Mouse (Mus musculus) CH12.LX (cell line): ENCODE measurements around the gene Pih1d3. TPM values are rescaled to one million over a fixed set of nuclear protein-coding genes. Genes with fewer than 3 reads are reported as not detected.

Experiments used
- DNase-seq: peaks from one replicate; pipeline ENCODE4 v3.0.0-alpha.2; 2013; ENCODE audit errors: extremely low read depth
- H3K27ac ChIP-seq: 2 replicates; pipeline ENCODE4 v1.5.1; 2012; ENCODE audit warnings: low read depth, mild to moderate bottlenecking, control low read depth, moderate library complexity; ENCODE audit not compliant: insufficient read depth
- H3K27me3 ChIP-seq: replicated peaks from 2 replicates; pipeline ENCODE3; 2012; ENCODE audit warnings: inconsistent platforms
- H3K36me3 ChIP-seq, 2 experiments: replicated peaks in 1 of 2; 2 replicates each; pipeline versions ENCODE3 to v1.6.1; 2012; ENCODE audit warnings: inconsistent platforms in 1 of 2, low read length in 1 of 2, mild to moderate bottlenecking in 1 of 2, mixed read lengths in 1 of 2, moderate library complexity in 1 of 2; ENCODE audit not compliant: control insufficient read depth in 1 of 2, insufficient read depth in 1 of 2
- H3K4me1 ChIP-seq, 2 experiments: 2 replicates each; pipeline ENCODE4 v1.6.1; 2012; ENCODE audit warnings: inconsistent platforms in 1 of 2, moderate library complexity in 1 of 2; ENCODE audit not compliant: insufficient read depth in 2 of 2, control insufficient read depth in 1 of 2
- H3K4me2 ChIP-seq: 2 replicates; pipeline ENCODE4 v1.6.1; 2012; ENCODE audit warnings: low read depth, mild to moderate bottlenecking, control low read depth; ENCODE audit not compliant: poor library complexity, insufficient read depth, severe bottlenecking
- H3K4me3 ChIP-seq, 3 experiments: fragments of 150-350 bp in 1 of 3; sonication (generic) in 1 of 3; replicated peaks in 1 of 3; 2 replicates each; pipeline versions ENCODE3 to v1.5.1; 2011 to 2012; ENCODE audit warnings: low read depth in 2 of 3, low read length in 2 of 3, mild to moderate bottlenecking in 2 of 3, moderate library complexity in 2 of 3, control low read depth in 1 of 3, improper control_type of control experiment in 1 of 3, inconsistent platforms in 1 of 3, mixed read lengths in 1 of 3; ENCODE audit not compliant: poor library complexity in 1 of 3
- H3K79me2 ChIP-seq: replicated peaks from 2 replicates; pipeline ENCODE4 v1.6.1; 2012; ENCODE audit warnings: mild to moderate bottlenecking, moderate library complexity; ENCODE audit not compliant: control insufficient read depth, poor library complexity, insufficient read depth, severe bottlenecking; ENCODE audit errors: extremely low read depth
- H3K9ac ChIP-seq: 2 replicates; pipeline ENCODE4 v1.6.1; 2012; ENCODE audit warnings: low read depth, mild to moderate bottlenecking, control low read depth, moderate library complexity; ENCODE audit not compliant: insufficient read depth
- H3K9me3 ChIP-seq: replicated peaks from 2 replicates; pipeline ENCODE3; 2012; ENCODE audit warnings: low read length, inconsistent platforms, mixed read lengths
- BHLHE40 ChIP-seq: IDR thresholded peaks from 2 replicates; pipeline ENCODE4 v1.6.1; 2011; ENCODE audit warnings: mild to moderate bottlenecking, low read depth, low read length, improper control_type of control experiment
- CTCF ChIP-seq, 2 experiments: IDR thresholded peaks in 1 of 2; conservative IDR thresholded peaks in 1 of 2; 2 replicates each; pipeline ENCODE4 v1.5.1; 2011 to 2012; ENCODE audit warnings: low read depth in 2 of 2, low read length in 2 of 2, improper control_type of control experiment in 1 of 2, inconsistent platforms in 1 of 2, mild to moderate bottlenecking in 1 of 2, moderate library complexity in 1 of 2
- E2F4 ChIP-seq: IDR thresholded peaks from 2 replicates; pipeline ENCODE4 v1.6.1; 2011; ENCODE audit warnings: low read depth, low read length, improper control_type of control experiment; ENCODE audit not compliant: insufficient replicate concordance
- EP300 ChIP-seq: IDR thresholded peaks from 2 replicates; pipeline ENCODE4 v1.6.1; 2011; ENCODE audit warnings: low read length, improper control_type of control experiment
- ETS1 ChIP-seq: conservative IDR thresholded peaks from 2 replicates; pipeline ENCODE4 v1.6.1; 2012; ENCODE audit warnings: low read depth, mild to moderate bottlenecking, inconsistent platforms, low read length, improper control_type of control experiment, moderate library complexity
- GABPA ChIP-seq: IDR thresholded peaks from 2 replicates; pipeline ENCODE4 v1.6.1; 2012; ENCODE audit warnings: low read depth, low read length, improper control_type of control experiment, inconsistent platforms; ENCODE audit not compliant: insufficient replicate concordance
- IRF4 ChIP-seq: IDR thresholded peaks from 2 replicates; pipeline ENCODE4 v1.6.1; 2014; ENCODE audit warnings: low read depth, mild to moderate bottlenecking, inconsistent platforms, low read length, improper control_type of control experiment
- JUND ChIP-seq: conservative IDR thresholded peaks from 2 replicates; pipeline ENCODE4 v1.6.1; 2011; ENCODE audit warnings: low read depth, low read length, improper control_type of control experiment
- MEF2A ChIP-seq: IDR thresholded peaks from 2 replicates; pipeline ENCODE4 v1.6.1; 2014; ENCODE audit warnings: low read depth, mild to moderate bottlenecking, inconsistent platforms, low read length, improper control_type of control experiment, borderline replicate concordance
- MXI1 ChIP-seq: IDR thresholded peaks from 2 replicates; pipeline ENCODE4 v1.6.1; 2011; ENCODE audit warnings: mild to moderate bottlenecking, low read depth, low read length, improper control_type of control experiment
- MYC ChIP-seq: IDR thresholded peaks from 2 replicates; pipeline ENCODE4 v1.6.1; 2011; ENCODE audit warnings: low read depth, mild to moderate bottlenecking, improper control_type of control experiment, low read length
- NELFE ChIP-seq: IDR thresholded peaks from 2 replicates; pipeline ENCODE4 v1.6.1; 2011; ENCODE audit warnings: low read depth, low read length, improper control_type of control experiment
- PAX5 ChIP-seq: IDR thresholded peaks from 2 replicates; pipeline ENCODE4 v1.6.1; 2012; ENCODE audit warnings: low read length, inconsistent platforms, mixed read lengths
- POLR2A ChIP-seq: IDR thresholded peaks from 2 replicates; pipeline ENCODE4 v1.6.1; 2011; ENCODE audit warnings: low read depth, mild to moderate bottlenecking, improper control_type of control experiment, low read length
- RAD21 ChIP-seq: IDR thresholded peaks from 2 replicates; pipeline ENCODE4 v1.6.1; 2011; ENCODE audit warnings: low read depth, mild to moderate bottlenecking, low read length, improper control_type of control experiment, moderate library complexity
- SIN3A ChIP-seq: IDR thresholded peaks from 2 replicates; pipeline ENCODE4 v1.6.1; 2012; ENCODE audit warnings: low read length, improper control_type of control experiment, inconsistent platforms
- SMC3 ChIP-seq: IDR thresholded peaks from 2 replicates; pipeline ENCODE4 v1.6.1; 2011; ENCODE audit warnings: low read depth, low read length, improper control_type of control experiment
- TBP ChIP-seq: conservative IDR thresholded peaks from 2 replicates; pipeline ENCODE4 v1.6.1; 2011; ENCODE audit warnings: low read depth, low read length, improper control_type of control experiment
- TCF12 ChIP-seq: IDR thresholded peaks from 2 replicates; pipeline ENCODE4 v1.6.1; 2014; ENCODE audit warnings: low read depth, mild to moderate bottlenecking, inconsistent platforms, low read length, improper control_type of control experiment
- USF1 ChIP-seq: IDR thresholded peaks from 2 replicates; pipeline ENCODE4 v1.6.1; 2014; ENCODE audit warnings: low read depth, mild to moderate bottlenecking, inconsistent platforms, low read length, improper control_type of control experiment
- USF2 ChIP-seq: conservative IDR thresholded peaks from 2 replicates; pipeline ENCODE4 v1.6.1; 2011; ENCODE audit warnings: low read depth, low read length, improper control_type of control experiment
- ZC3H11A ChIP-seq: IDR thresholded peaks from 2 replicates; pipeline ENCODE4 v1.6.1; 2012; ENCODE audit warnings: low read depth, mild to moderate bottlenecking, inconsistent platforms, low read length, improper control_type of control experiment
- ZKSCAN1 ChIP-seq: IDR thresholded peaks from 2 replicates; pipeline ENCODE4 v1.6.1; 2012; ENCODE audit warnings: low read depth, inconsistent platforms, low read length, improper control_type of control experiment, borderline replicate concordance
- ZNF384 ChIP-seq: IDR thresholded peaks from 2 replicates; pipeline ENCODE4 v1.6.1; 2012; ENCODE audit warnings: low read depth, low read length, improper control_type of control experiment, inconsistent platforms
- dilution Hi-C: fragments of 300-500 bp; cut with MboI; formaldehyde crosslinking; loops from 2 replicates; pipeline ENCODE4 v1.14.3; 2020; ENCODE audit warnings: low sequenced_read_pairs; ENCODE audit not compliant: extremely low pct_unique_long_range_greater_than_20kb, extremely low pct_ligation_motif_present
- in situ Hi-C: fragments of 300-500 bp; cut with MboI; formaldehyde crosslinking; loops from 3 replicates; pipeline ENCODE4 v1.14.3; 2019; ENCODE audit warnings: low sequenced_read_pairs, low pct_ligation_motif_present, low pct_unique_long_range_greater_than_20kb, mixed read lengths
- polyA plus RNA-seq: library from polyadenylated mRNA; unstranded; fragments of >175 nt; gene quantifications from 2 replicates; pipeline ENCODE4 v1.2.1, GENCODE M21; 2012; ENCODE audit warnings: low read depth; ENCODE audit not compliant: insufficient read length
- total RNA-seq, 2 experiments: library from RNA; depleted of rRNA; stranded (reverse); fragments of 300-350 nt in 1 of 2; fragments of >200 nt in 1 of 2; gene quantifications; 2 replicates each; pipeline ENCODE4 v1.2.3; 2012 to 2014

Gene Pih1d3
- total and polyA plus RNA-seq, 3 experiments: 0.17 to 0.35 (median 0.31) TPM

DNA sequence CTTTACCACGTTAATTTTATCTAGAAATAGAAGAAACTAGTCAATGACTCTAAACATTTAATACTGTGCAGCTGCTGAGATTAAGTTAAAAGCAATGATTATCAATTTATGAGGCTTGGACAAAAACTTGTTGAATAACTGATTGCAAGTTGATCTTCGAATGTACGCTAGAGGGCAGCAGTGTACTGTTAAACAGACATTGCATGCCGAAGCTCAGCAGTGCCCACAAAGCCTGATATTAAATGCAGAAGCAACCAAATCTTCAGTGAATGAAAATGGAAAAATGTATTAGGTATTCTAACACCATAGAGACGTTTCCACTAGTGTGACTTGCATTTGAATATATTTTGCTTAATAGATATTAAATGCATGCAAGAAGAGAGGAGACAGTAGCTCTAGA is 12.5 kb upstream of the Pih1d3 start:
- peaks cover 0 to 27% of the 10 kb centered on the region in 2 experiments; a peak in 3 of 4 replicates for H3K4me1 ChIP-seq
- in situ Hi-C loops: no loop called here
- peak; percentile 72 for DNase-seq

DNA sequence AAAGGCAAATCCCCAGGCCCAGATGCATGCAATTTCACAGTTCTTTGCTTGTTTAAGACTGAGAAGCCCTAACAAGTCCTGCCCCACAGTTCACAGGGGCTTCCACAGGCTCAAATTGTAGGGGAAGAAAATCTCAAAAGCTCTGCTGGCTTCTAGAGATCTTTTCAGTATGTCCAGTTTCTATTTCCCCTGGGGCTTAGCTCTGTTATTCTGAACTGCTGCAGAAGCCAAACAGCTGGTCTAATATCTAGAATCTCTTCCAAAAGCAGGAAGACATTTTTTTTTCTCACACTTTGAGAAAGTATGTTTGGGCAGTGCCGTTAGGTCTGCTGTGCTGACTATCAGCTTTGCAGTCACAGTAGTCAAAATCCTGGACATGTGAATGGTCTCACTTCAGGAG is 7.8 kb upstream of the Pih1d3 start:
- TF ChIP-seq BHLHE40 (no peak), USF2 (no peak), POLR2A (no peak), TBP (no peak), E2F4 (no peak), RAD21 (no peak), ZKSCAN1 (no peak), EP300 (no peak), ETS1 (no peak), GABPA (no peak), SIN3A (no peak), TCF12 (no peak), PAX5 (no peak)
- TF ChIP-seq, all 38 proteins: peak for 0
- no peak overlapping the region for H3K4me3 ChIP-seq
- H3K4me1 ChIP-seq: peaks cover 0 to 7% of the 10 kb centered on the region in 2 experiments; a peak in 2 of 4 replicates
- in situ Hi-C loops: no loop called here
- DNase-seq: no peak
- no peak overlapping the region for H3K9ac ChIP-seq
- no peaks in the 10 kb centered on the region for H3K9me3 ChIP-seq
- no peaks in the 10 kb centered on the region for H3K27me3 ChIP-seq
- H3K36me3 ChIP-seq: peaks cover 0 to 19% of the 10 kb centered on the region in 2 experiments
- dilution Hi-C loops: no loop called here
- H3K4me2 ChIP-seq: no peak overlapping the region
- no peak overlapping the region for H3K27ac ChIP-seq
- no peaks in the 10 kb centered on the region for H3K79me2 ChIP-seq

More for the DNA sequence above, 12.5 kb upstream of the Pih1d3 start:
- no peak overlapping the region for H3K4me3 ChIP-seq
- dilution Hi-C loops: no loop called here
- H3K79me2 ChIP-seq: no peaks in the 10 kb centered on the region
- H3K9ac ChIP-seq: no peak overlapping the region
- TF ChIP-seq CTCF (conservative IDR thresholded peaks at IDR 0.05 in 1 of 2, IDR thresholded peaks at IDR 0.05 in 1 of 2; ENCODE audit: low read depth in 2 of 2, low read length in 2 of 2) (peak; percentile 61 to 88), MYC (0 out of 2 replicates have a peak, but pooled peaks have one; percentile 32), JUND (0 out of 2 replicates have a peak, but pooled peaks have one; percentile 31), ZC3H11A (0 out of 2 replicates have a peak, but pooled peaks have one; percentile 29), RAD21 (peak; percentile 96), USF1 (no peak), MEF2A (no peak), MXI1 (no peak), IRF4 (0 out of 2 replicates have a peak, but pooled peaks have one; percentile 9), ZNF384 (peak; percentile 55; the same call in 1 of the 2 replicates), NELFE (no peak), ETS1 (no peak), SMC3 (peak; percentile 77)
- TF ChIP-seq, all 38 proteins: peak for 8
- Histone ChIP-seq H3K27me3 (no peaks in the 10 kb centered on the region), H3K36me3 (peaks cover 0 to 21% of the 10 kb centered on the region in 2 experiments), H3K4me2 (no peak overlapping the region), H3K27ac (no peak overlapping the region), H3K9me3 (no peaks in the 10 kb centered on the region)
